Mouse (Mus musculus) Muller cell, postnatal 12 days (primary cell): Measurements from ENCODE around the gene Fam193b.
"Not testable (repeated sequence)": the region's sequence is repeated elsewhere in the genome, so short reads cannot be mapped to it uniquely, and the experiment has no call there.

ENCODE experiments used
- DNase-seq: peaks from one replicate; pipeline ENCODE4 v3.0.0-alpha.2; 2015; ENCODE audit errors: inconsistent ontology term

Fam193b gene

GRCm38 (mm10) chr13:55571027-55571751 lies at the start of gene Fam193b:
Gene Fam193b (minus strand): TSS chr13:55571120.
- DNase-seq = peak; percentile 96

GRCm38 (mm10) chr13:55620275-55620674 lies 49.4 kb upstream of the Fam193b start:
- DNase-seq = no peak

- DNase-seq = no peak
Measured at GRCm38 (mm10) chr13:55619328-55619727, 48.4 kb upstream of the Fam193b start.

GRCm38 (mm10) chr13:55613471-55613870 lies 42.6 kb upstream of the Fam193b start:
- DNase-seq = no peak

GRCm38 (mm10) chr13:55611996-55612395 lies 41.1 kb upstream of the Fam193b start:
- no peak for DNase-seq

- no peak for DNase-seq
Measured at GRCm38 (mm10) chr13:55607624-55608006, 36.7 kb upstream of the Fam193b start.

GRCm38 (mm10) chr13:55606899-55607623 lies 36.1 kb upstream of the Fam193b start:
- no peak for DNase-seq

- no peak for DNase-seq
Measured at GRCm38 (mm10) chr13:55604606-55605005, 33.7 kb upstream of the Fam193b start.

GRCm38 (mm10) chr13:55601611-55602010 lies 30.7 kb upstream of the Fam193b start:
- DNase-seq = peak; percentile 39

GRCm38 (mm10) chr13:55600657-55601056 lies 29.7 kb upstream of the Fam193b start:
- DNase-seq = peak; percentile 29

- DNase-seq = peak; percentile 88
Measured at GRCm38 (mm10) chr13:55599566-55600540, 28.9 kb upstream of the Fam193b start, which contains the start of gene B4galt7. Gene B4galt7 (plus strand): TSS chr13:55599896.

- no peak for DNase-seq
Measured at GRCm38 (mm10) chr13:55596802-55597201, 25.9 kb upstream of the Fam193b start.

GRCm38 (mm10) chr13:55595375-55595774 lies 24.5 kb upstream of the Fam193b start:
- DNase-seq = no peak

- DNase-seq = no peak
Measured at GRCm38 (mm10) chr13:55593254-55593747, 22.4 kb upstream of the Fam193b start.

GRCm38 (mm10) chr13:55592512-55593253 lies 21.8 kb upstream of the Fam193b start:
- DNase-seq = peak; percentile 94

GRCm38 (mm10) chr13:55591961-55592490 lies 21.1 kb upstream of the Fam193b start:
- DNase-seq = no peak

- no peak for DNase-seq
Measured at GRCm38 (mm10) chr13:55578086-55578485, 7.2 kb upstream of the Fam193b start.

GRCm38 (mm10) chr13:55576872-55577271 lies 6.0 kb upstream of the Fam193b start:
- not testable (repeated sequence) for DNase-seq

GRCm38 (mm10) chr13:55575932-55576331 lies 5.0 kb upstream of the Fam193b start:
- no peak for DNase-seq

- no peak for DNase-seq
Measured at GRCm38 (mm10) chr13:55574321-55574720, 3.4 kb upstream of the Fam193b start.

GRCm38 (mm10) chr13:55573432-55573831 lies 2.5 kb upstream of the Fam193b start, which contains the start of gene Tmed9:
Gene Tmed9 (plus strand): TSS chr13:55573732.
- no peak for DNase-seq
